Mouse (Mus musculus): Measurements from ENCODE around the gene Eprs. TPM values are rescaled to one million over a fixed set of nuclear protein-coding genes. Genes with fewer than 3 reads are reported as not detected.

Gene Eprs
- polyA plus RNA-seq, 1 experiment from 2014 or later, result 151 TPM

DNA sequence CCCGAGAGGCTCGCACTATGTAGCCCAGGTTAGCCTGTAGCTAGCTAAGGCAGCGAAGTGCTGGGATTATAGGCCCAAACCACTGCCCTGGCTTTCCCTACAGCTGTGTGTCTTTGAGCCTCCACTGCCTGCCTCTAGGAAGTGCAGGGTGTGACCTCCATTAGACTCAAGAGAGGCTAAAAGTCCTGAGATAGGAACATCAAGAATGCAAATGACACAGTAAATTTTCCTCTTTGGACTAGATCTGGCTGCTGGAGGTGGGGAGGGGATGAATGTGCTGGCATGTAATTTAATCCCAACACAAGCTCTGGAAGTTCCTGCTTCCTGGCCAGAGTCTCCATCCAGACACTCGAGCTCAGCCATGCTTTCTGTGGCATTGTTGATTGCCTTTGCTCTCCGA is 97.3 kb downstream of the Eprs start:
- WGBS, result 80% methylated on average over 5 of the region's 5 CpGs
- no peak overlapping the region for H3K27ac ChIP-seq
- no peaks in the 10 kb centered on the region for H3K36me3 ChIP-seq
- DNase-seq (ENCODE audit: low spot score), result no peak
- H3K27me3 ChIP-seq (ENCODE audit: insufficient read depth, poor library complexity, severe bottlenecking), result peaks cover 26% of the 10 kb centered on the region
- H3K9me3 ChIP-seq, result no peaks in the 10 kb centered on the region
- H3K4me3 ChIP-seq, result no peak overlapping the region
- peaks cover 11% of the 10 kb centered on the region for H3K4me1 ChIP-seq

DNA sequence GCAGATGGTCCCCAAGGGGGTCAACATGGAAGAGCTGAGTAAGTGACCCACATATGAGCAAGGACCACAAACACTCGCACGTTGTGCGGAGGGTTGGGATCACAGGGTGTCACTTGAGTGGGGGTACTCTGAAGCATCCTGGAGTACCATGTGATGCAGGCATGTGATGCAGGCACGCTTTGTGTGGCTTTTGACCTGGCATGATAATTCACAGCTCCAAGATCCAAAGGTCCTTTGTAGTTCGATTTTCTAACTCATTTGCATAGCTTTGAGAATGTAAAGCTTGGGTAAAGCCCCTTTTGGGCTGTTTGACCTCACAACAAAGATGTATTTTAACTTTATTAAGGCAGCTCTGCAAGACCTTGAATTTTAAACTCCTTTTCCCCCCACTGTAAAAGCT is 100.0 kb downstream of the Eprs start:
- no peak for DNase-seq (ENCODE audit: low spot score)
- Histone ChIP-seq H3K36me3 (no peaks in the 10 kb centered on the region), H3K9me3 (no peaks in the 10 kb centered on the region), H3K27me3 (ENCODE audit: insufficient read depth, poor library complexity, severe bottlenecking) (no peaks in the 10 kb centered on the region), H3K4me3 (no peak overlapping the region), H3K27ac (no peak overlapping the region), H3K4me1 (peaks cover 10% of the 10 kb centered on the region)
- WGBS, result 74% methylated on average over 5 of the region's 5 CpGs

DNA sequence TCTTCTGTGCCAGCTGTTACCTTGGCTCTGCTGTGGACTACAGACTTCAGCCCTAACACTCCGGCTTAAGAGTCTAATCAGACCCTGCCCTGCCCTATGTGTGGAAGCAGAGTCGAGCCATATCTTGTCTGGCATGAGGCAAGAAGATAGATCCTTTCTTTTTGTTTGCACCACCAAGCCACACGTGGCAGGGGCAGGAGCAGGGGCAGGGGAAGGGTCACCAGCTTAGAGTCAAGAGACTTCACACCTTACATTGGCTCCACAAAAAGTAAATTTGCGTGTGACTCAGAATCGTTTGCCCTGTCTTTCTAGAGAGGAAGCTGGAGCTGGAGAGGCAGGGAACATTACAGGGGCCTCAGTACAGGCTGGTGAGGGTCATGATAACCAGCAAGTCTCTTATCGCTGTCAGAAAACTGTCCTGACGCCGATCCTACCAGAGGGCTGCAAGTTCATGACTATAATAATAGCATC is 106.7 kb downstream of the Eprs start:
- peak overlapping the region; percentile 77 for H3K27ac ChIP-seq
- no peaks in the 10 kb centered on the region for H3K9me3 ChIP-seq
- peak; percentile 88 for DNase-seq (ENCODE audit: low spot score)
- H3K27me3 ChIP-seq (ENCODE audit: insufficient read depth, poor library complexity, severe bottlenecking), result no peaks in the 10 kb centered on the region
- peaks cover 35% of the 10 kb centered on the region for H3K4me1 ChIP-seq
- H3K36me3 ChIP-seq, result no peaks in the 10 kb centered on the region
- no peak overlapping the region for H3K4me3 ChIP-seq
- WGBS, result 33% methylated on average over 8 of the region's 8 CpGs

DNA sequence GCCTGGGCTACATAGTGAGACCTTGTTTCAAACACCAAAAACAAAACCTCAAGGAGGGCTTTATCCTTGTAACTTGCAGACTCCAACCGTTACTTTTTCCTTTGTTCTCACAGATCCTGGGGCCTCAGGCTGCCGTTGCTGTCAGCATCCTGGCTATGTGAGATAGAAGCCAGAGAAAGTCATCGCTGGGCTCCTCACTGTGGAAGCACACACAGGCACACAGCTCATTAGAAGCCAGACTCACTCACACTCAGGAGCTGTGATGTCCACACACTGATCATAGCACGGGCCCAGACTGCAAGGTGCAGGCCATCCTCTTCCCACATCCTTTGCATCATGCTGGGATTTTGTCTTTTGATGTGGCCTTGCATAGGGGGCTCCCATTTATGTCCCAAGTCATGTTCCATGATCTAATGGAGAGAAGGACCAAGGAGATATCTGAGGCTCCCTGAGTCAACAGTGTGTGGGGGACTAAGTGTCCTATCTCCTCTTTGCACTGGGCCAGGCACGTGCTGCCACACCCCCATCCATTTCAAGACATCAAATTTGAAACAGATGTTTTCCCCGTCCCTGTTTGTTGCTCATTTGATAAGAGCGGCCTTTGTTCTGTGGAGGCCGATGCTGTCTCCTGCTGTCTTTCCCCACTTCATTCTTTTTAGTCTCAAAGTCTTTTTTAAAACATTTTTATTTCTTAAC is 109.3 kb downstream of the Eprs start:
- Histone ChIP-seq H3K27me3 (ENCODE audit: insufficient read depth, poor library complexity, severe bottlenecking) (no peaks in the 10 kb centered on the region), H3K9me3 (no peaks in the 10 kb centered on the region), H3K4me3 (no peak overlapping the region), H3K27ac (peak overlapping the region; percentile 77), H3K4me1 (peaks cover 31% of the 10 kb centered on the region), H3K36me3 (no peaks in the 10 kb centered on the region)
- 20% methylated on average over 8 of the region's 8 CpGs for WGBS
- peak; percentile 89 for DNase-seq (ENCODE audit: low spot score)

DNA sequence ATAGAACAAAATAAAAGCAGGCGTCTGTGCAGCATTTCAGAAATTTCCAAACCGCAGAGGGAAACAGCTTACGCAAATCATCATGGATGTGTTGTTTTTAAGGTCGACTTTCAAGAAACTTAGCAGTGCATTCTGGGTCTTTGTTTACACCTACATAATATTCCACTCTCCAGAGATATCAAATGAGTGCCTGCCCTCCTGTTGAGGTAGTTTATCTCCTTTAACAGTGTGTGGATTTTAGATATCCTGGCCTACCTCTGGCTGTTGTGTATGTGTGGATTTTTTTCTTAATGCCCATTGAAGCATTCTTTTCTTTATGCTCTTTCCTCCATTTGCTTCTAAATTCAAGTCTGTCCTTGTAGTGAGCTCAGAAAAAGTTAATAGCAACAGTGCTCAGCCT is 109.9 kb downstream of the Eprs start:
- H3K27ac ChIP-seq, result peak overlapping the region; percentile 29; the same call in 1 of the 2 replicates
- H3K27me3 ChIP-seq (ENCODE audit: insufficient read depth, poor library complexity, severe bottlenecking), result no peaks in the 10 kb centered on the region
- no peak overlapping the region for H3K4me3 ChIP-seq
- H3K4me1 ChIP-seq, result peaks cover 31% of the 10 kb centered on the region
- H3K36me3 ChIP-seq, result no peaks in the 10 kb centered on the region
- no peak for DNase-seq (ENCODE audit: low spot score)
- no peaks in the 10 kb centered on the region for H3K9me3 ChIP-seq
- 81% methylated on average over 4 of the region's 4 CpGs for WGBS

DNA sequence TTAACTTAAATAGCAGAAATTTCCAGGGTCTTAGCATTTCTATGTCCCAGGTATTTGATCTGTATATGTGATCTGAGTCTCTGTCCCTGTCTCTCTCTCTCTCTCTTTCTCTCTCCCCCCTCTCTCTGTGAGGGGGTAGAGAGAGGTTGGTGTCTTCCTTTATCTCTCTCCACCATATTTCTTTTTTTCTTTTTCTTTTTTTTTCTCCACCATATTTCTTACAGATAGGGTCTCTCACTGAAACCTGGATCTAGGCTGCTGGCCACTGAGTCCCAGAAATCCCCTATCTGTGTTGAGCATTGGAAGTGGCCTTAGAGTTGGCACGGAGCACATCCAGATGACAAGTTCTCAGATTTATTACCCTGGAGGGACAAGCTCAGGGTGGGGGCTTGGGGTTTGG is 110.6 kb downstream of the Eprs start:
- Histone ChIP-seq H3K27ac (peak overlapping the region; percentile 72; the same call in 1 of the 2 replicates), H3K9me3 (no peaks in the 10 kb centered on the region), H3K36me3 (no peaks in the 10 kb centered on the region), H3K4me3 (no peak overlapping the region), H3K4me1 (peaks cover 31% of the 10 kb centered on the region), H3K27me3 (ENCODE audit: insufficient read depth, poor library complexity, severe bottlenecking) (no peaks in the 10 kb centered on the region)
- 90% methylated on average over 1 of the region's 1 CpGs for WGBS
- no peak for DNase-seq (ENCODE audit: low spot score)

MicroRNAs within 50 kb of the gene (microRNA counts, 519-probe panel; counts per million panel counts)
- 2,647 counts per million, percentile 8 among the panel's probes with 10 or more counts for microRNA mmu-miR-194

Small RNA genes lying within 50 kb of the gene (microRNA-seq; reads per million reads assigned to microRNA genes)
- gene Mir194-1 (37.6 reads per million, percentile 41 among the genes with 10 or more reads in this experiment), gene Mir215 (255 reads per million, percentile 62 among the genes with 10 or more reads in this experiment)

Other genes with a start within 250 kb of the Eprs start
- gene Rab3gap2, start 158.9 kb upstream of the Eprs start, polyA plus RNA-seq (2016; fragmentation: Nextera tagmentation; extraction: Ambion mirVana), result 18.4 and 19.2 TPM in 2 replicates
- gene Iars2, start 33.6 kb upstream of the Eprs start, polyA plus RNA-seq (2016; fragmentation: Nextera tagmentation; extraction: Ambion mirVana), result 31.7 and 43.8 TPM in 2 replicates
- 38.5 and 39.9 TPM in 2 replicates for gene Bpnt1, start 30.9 kb upstream of the Eprs start, polyA plus RNA-seq (2016; fragmentation: Nextera tagmentation; extraction: Ambion mirVana)
- gene Slc30a10, start 91.8 kb downstream of the Eprs start, polyA plus RNA-seq (2016; fragmentation: Nextera tagmentation; extraction: Ambion mirVana), result 3.5 and 3.9 TPM in 2 replicates